Mouse (Mus musculus) lung, postnatal 4 days (tissue): ENCODE measurements around the gene Cped1.

Experiments
- DNase-seq, 2 experiments: peaks; one replicate each; pipeline ENCODE4 v3.0.0; 2021

Cped1 gene

GRCm38 (mm10) chr6:22186967-22187366 lies 201.3 kb downstream of the Cped1 start:
- no peak for DNase-seq

- DNase-seq = no peak
Measured at GRCm38 (mm10) chr6:22189346-22190335, 203.9 kb downstream of the Cped1 start.

DNA sequence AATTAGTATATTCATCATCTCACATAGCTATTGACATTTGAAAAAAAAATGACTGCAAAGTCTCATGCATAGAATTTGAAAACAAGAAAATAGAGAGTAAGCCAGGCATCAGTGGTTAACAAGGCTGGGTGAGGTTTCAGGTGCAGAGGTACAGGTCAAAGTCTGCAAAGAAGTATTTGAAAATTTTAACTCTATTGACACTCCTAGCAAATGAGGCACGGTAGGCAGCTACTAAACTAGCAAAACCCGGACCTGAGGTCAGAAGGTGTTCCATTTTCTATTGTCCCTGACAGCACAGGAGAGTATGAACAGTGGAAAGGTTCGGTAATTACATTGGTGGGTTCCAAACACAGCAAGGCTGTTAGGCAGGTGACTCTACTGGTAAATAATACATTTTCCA lies 212.9 kb downstream of the Cped1 start:
- DNase-seq = no peak

- no peak for DNase-seq
Measured at GRCm38 (mm10) chr6:22199473-22199872, 213.8 kb downstream of the Cped1 start.

DNA sequence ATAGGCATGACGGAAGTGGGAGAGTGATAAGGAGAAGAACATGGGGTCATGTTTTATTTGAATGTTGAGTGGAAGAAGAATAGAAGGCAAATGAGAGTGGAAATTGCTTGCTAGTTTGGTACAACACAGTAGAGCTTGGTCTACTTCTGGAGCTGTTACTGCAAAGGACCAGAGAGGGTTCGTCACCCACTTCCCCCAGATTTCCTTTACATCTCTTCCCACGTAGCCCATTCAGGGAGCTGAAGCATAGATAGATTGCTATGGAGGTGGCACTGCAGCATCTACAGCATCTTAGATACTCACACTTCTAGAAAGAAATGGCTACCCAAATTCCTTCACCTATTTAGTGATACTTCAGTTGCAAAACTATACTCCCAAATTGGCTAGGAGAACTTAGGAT lies 214.4 kb downstream of the Cped1 start:
- no peak for DNase-seq

DNA sequence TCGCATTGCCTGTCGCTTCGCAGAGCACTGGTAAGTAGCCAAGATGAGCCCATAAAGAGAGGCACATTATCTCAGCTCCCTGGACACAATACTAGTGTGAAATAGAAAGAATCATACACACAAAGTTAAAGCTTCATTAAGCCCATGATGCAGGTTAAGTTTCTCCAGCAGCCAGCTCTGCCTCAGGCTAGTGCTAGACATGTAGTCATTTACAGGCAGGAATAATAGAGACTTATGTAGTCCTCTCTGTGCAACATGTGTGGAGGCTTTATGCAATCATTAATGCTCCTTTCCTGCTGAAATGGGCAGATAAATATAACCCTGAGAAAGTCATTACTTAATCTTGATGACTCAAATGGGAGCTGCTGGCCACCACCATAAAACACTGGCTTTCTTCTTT lies 216.2 kb downstream of the Cped1 start:
- no peak for DNase-seq

- no peak for DNase-seq
Measured at GRCm38 (mm10) chr6:22205030-22205750, 219.5 kb downstream of the Cped1 start.

- no peak for DNase-seq
Measured at GRCm38 (mm10) chr6:22205751-22206121, 220.0 kb downstream of the Cped1 start.

GRCm38 (mm10) chr6:22206179-22206578 lies 220.5 kb downstream of the Cped1 start:
- peak in 1 of 2 experiments; percentile 5 for DNase-seq

DNA sequence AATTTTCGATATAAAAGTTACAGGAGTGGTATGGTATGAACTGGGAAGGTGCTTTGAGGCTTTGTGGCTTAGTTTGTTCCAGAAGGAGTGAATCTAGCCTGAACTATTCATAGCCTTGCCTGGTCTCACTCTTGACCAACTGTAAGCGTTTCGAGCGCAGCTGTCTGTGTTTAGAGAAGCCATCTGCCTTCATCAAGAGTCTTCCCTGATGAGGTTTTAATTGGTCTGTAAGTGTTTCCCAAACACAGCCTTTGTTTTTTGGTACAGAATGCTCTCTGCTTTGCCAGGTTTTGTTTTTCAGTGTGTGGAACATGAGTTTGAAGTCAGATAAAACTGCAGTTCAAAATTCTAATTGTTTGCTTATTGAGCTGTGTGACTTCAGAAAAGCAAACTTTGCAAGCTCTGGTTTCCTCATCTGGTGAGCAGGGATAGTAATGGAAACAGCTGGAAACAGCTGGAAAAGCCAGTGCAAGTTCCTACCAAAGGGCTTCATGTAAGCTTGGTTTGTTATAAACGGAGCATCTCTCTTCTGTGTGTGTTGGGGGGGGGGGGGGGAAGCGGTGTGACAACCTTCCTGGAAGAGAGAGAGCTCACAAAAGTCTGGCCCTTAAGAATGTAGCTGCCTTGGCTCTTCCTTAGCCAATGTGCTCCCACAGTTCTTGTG lies 221.0 kb downstream of the Cped1 start:
- peak; percentile 7 to 60 for DNase-seq

GRCm38 (mm10) chr6:22212158-22212557 lies 226.4 kb downstream of the Cped1 start:
- DNase-seq = no peak

DNA sequence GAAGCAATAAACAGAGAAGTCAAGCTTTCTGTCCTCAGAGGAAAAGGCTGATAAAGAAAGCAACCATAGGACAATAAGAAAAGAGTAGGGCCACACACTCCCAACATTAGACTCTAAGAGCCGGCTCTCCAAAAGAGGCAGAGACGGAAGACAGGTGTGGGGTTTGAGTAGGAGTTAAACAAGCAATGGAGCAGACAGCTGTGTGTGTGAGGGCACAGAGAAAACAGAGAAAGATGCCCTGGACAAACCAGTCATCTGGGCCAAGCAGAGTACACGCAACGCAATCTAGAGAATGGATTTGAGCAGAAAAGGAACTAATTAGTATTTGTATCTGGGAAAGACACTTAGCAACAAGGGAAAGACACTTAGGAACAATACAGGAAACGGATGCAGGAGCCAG lies 227.5 kb downstream of the Cped1 start:
- no peak for DNase-seq

- DNase-seq = no peak
Measured at GRCm38 (mm10) chr6:22213813-22214212, 228.1 kb downstream of the Cped1 start.

DNA sequence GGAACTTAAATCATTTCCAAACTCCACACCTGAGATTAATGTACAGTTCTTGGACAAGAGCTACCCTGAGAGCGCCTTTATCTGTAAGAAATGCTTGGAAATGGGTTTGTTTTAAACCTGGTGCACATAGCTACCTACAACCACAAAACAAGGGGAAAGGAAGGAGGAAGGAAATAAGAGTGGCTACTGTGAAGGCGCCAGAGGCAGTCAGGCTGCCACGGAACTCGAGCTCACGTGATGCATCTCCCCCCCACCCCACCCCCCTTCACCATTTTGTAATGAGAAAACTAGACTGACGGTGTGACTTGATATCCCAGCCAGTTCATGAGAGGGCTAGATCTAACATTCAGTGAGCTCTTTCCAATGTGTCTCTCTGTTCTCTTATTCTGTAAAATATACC lies 228.9 kb downstream of the Cped1 start:
- no peak for DNase-seq

- no peak for DNase-seq
Measured at GRCm38 (mm10) chr6:22216276-22216973, 230.7 kb downstream of the Cped1 start.

- DNase-seq = peak; percentile 16 to 56
Measured at GRCm38 (mm10) chr6:22221134-22221533, 235.4 kb downstream of the Cped1 start.

GRCm38 (mm10) chr6:22222087-22222486 lies 236.4 kb downstream of the Cped1 start:
- no peak for DNase-seq

GRCm38 (mm10) chr6:22222947-22223346 lies 237.2 kb downstream of the Cped1 start:
- DNase-seq = no peak

- DNase-seq = no peak
Measured at GRCm38 (mm10) chr6:22224351-22224750, 238.6 kb downstream of the Cped1 start.

DNA sequence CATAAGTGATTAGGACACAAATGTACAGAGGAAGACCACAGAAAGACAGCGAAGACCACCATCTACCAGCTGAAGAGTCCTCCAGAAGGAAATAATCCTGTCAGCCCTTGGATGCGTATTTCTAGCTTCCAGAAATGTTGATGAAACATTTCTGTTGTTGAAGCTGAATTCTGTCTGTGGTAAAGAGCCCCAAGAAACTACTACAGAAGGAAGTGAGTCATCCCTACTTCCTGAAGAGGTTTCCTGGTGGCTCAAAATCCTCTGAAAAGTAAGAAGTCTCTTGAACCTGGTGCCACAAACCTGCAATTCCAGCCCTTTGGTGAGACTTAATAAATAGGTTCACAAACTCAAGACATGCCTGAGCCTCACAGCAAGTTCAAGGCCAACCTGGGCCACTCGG lies 245.5 kb downstream of the Cped1 start:
- no peak for DNase-seq

GRCm38 (mm10) chr6:22233517-22233916 lies 247.8 kb downstream of the Cped1 start:
- no peak for DNase-seq

GRCm38 (mm10) chr6:22235133-22235532 lies 249.4 kb downstream of the Cped1 start:
- DNase-seq = no peak

- DNase-seq = no peak
Measured at GRCm38 (mm10) chr6:22243321-22243720, 257.6 kb downstream of the Cped1 start.
